ENCODE assay signal across 22 mouse cellular contexts in genomic region chr8:54416691-54417090, GRCm38 (mm10).
"Had no signal": no experiment of that assay in that cellular context is flagged by ENCODE, and none has a peak within 500 bp of the region (broad histone marks: within the 10 kb centered on the region; RNA-seq: fewer than 3 reads in every experiment).

No protein-coding gene starts in this region.

- H3K4me3 ChIP-seq: gastrocnemius, adult 2 months; heart, embryonic 10.5 days; heart, embryonic 12.5 days; hindbrain, embryonic 10.5 days; hindbrain, embryonic 12.5 days; intestine, embryonic 15.5 days; layer of hippocampus, adult 2 months; limb, embryonic 10.5 days; limb, embryonic 12.5 days; liver, embryonic 13.5 days had no signal

- DNase-seq: gastrocnemius, adult 2 months; gastrocnemius, postnatal 10 days; gastrocnemius, postnatal 25 days; heart, adult 18-20 months; heart, postnatal 10 days; heart, postnatal 4 days; kidney, adult 18-20 months; kidney, adult 8-10 months; kidney, postnatal 10 days; kidney, postnatal 25 days; kidney, postnatal 4 days; liver; liver, embryonic 13.5 days had no signal

- H3K27ac ChIP-seq: gastrocnemius, adult 2 months; heart, embryonic 10.5 days; hindbrain, embryonic 10.5 days; hindbrain, embryonic 12.5 days; hindbrain, embryonic 14.5 days; intestine, embryonic 15.5 days; layer of hippocampus, adult 2 months; limb, embryonic 10.5 days; limb, embryonic 12.5 days; liver, embryonic 13.5 days had no signal
